Mouse (Mus musculus): ENCODE results near the gene Ooep.

GRCm38 (mm10) chr9:78359750-78360483 is 18.6 kb downstream of the Ooep start:
- TF ChIP-seq MAX (IDR thresholded peaks at IDR 0.05; ENCODE audit: low read length) (no peak), MYC (IDR thresholded peaks at IDR 0.05; ENCODE audit: low read depth, low read length) (no peak), ZC3H11A (IDR thresholded peaks at IDR 0.05; ENCODE audit: low read depth, low read length) (no peak), UBTF (IDR thresholded peaks at IDR 0.05; ENCODE audit: borderline replicate concordance, insufficient read depth, low read depth, low read length) (no peak), POLR2A (IDR thresholded peaks at IDR 0.05; ENCODE audit: control insufficient read depth in 1 of 2, insufficient read depth in 1 of 2, low read depth in 1 of 2, low read length in 2 of 2, poor library complexity in 1 of 2) (no peak)
